Mouse (Mus musculus) myocyte (in vitro differentiated cells): ENCODE data around the gene 5031439G07Rik. TPM values are rescaled to one million over a fixed set of nuclear protein-coding genes. Genes with fewer than 3 reads are reported as not detected.
A peak's percentile ranks its signal among the peaks of the same experiment; 100 is the strongest.

Source experiments
- H3K27me3 ChIP-seq: one replicate; pipeline ENCODE4 v1.6.1; 2011; ENCODE audit not compliant: control insufficient read depth, insufficient read depth, insufficient read length
- H3K36me3 ChIP-seq: one replicate; pipeline ENCODE4 v1.6.1; 2011; ENCODE audit not compliant: control insufficient read depth, insufficient read depth
- H3K4me2 ChIP-seq: one replicate; pipeline ENCODE4 v1.6.1; 2011; ENCODE audit warnings: low read depth, control low read depth
- H3K4me3 ChIP-seq: one replicate; pipeline ENCODE4 v1.5.1; 2011; ENCODE audit warnings: mild to moderate bottlenecking, control low read depth, moderate library complexity
- H3K79me2 ChIP-seq: one replicate; pipeline ENCODE4 v1.6.1; 2011; ENCODE audit not compliant: control insufficient read depth, insufficient read depth
- H3ac ChIP-seq: one replicate; pipeline ENCODE4 v1.6.1; 2011; ENCODE audit not compliant: control insufficient read depth, insufficient read length
- CEBPB ChIP-seq: IDR thresholded peaks from 2 replicates; pipeline ENCODE4 v1.6.1; 2011; ENCODE audit warnings: mild to moderate bottlenecking, moderate library complexity; ENCODE audit not compliant: poor library complexity, insufficient read depth, severe bottlenecking
- E2F4 ChIP-seq: IDR thresholded peaks from one replicate; pipeline ENCODE4 v1.6.1; 2011; ENCODE audit warnings: mild to moderate bottlenecking, control low read depth, moderate library complexity; ENCODE audit not compliant: insufficient read depth
- MAX ChIP-seq: IDR thresholded peaks from one replicate; pipeline ENCODE4 v1.6.1; 2011; ENCODE audit warnings: low read depth, mild to moderate bottlenecking, control low read depth
- MYOD1 ChIP-seq, 3 experiments: IDR thresholded peaks; one replicate each; pipeline ENCODE4 v1.6.1; 2011; ENCODE audit warnings: control low read depth in 2 of 3, low read depth in 2 of 3, mild to moderate bottlenecking in 2 of 3, moderate library complexity in 1 of 3; ENCODE audit not compliant: insufficient read length in 2 of 3, control insufficient read depth in 1 of 3
- MYOG ChIP-seq, 3 experiments: IDR thresholded peaks; one replicate each; pipeline ENCODE4 v1.6.1; 2011; ENCODE audit warnings: control low read depth in 2 of 3, low read depth in 2 of 3, mild to moderate bottlenecking in 2 of 3; ENCODE audit not compliant: insufficient read length in 2 of 3, control insufficient read depth in 1 of 3, insufficient read depth in 1 of 3
- POLR2A ChIP-seq: IDR thresholded peaks from one replicate; pipeline ENCODE4 v1.6.1; 2011; ENCODE audit warnings: low read depth, mild to moderate bottlenecking, control low read depth, moderate library complexity; ENCODE audit not compliant: insufficient read length
- POLR2AphosphoS2 ChIP-seq: IDR thresholded peaks from one replicate; pipeline ENCODE4 v1.6.1; 2011; ENCODE audit warnings: low read depth, control low read depth; ENCODE audit not compliant: insufficient read length
- REST ChIP-seq: IDR thresholded peaks from one replicate; pipeline ENCODE4 v1.6.1; 2011; ENCODE audit warnings: mild to moderate bottlenecking, control low read depth, moderate library complexity; ENCODE audit not compliant: insufficient read depth, insufficient read length
- SRF ChIP-seq: IDR thresholded peaks from one replicate; pipeline ENCODE4 v1.6.1; 2011; ENCODE audit warnings: low read depth; ENCODE audit not compliant: control insufficient read depth, insufficient read length
- TCF12 ChIP-seq: IDR thresholded peaks from one replicate; pipeline ENCODE4 v1.6.1; 2011; ENCODE audit warnings: mild to moderate bottlenecking, control low read depth; ENCODE audit not compliant: poor library complexity, insufficient read depth, severe bottlenecking
- TCF3 ChIP-seq: IDR thresholded peaks from one replicate; pipeline ENCODE4 v1.6.1; 2011; ENCODE audit warnings: low read depth, control low read depth; ENCODE audit not compliant: insufficient read length
- USF1 ChIP-seq: IDR thresholded peaks from one replicate; pipeline ENCODE4 v1.6.1; 2011; ENCODE audit warnings: low read depth, mild to moderate bottlenecking, control low read depth, moderate library complexity
- polyA plus RNA-seq: library from polyadenylated mRNA; unstranded; fragments of >200 nt; fragmentation: generic; extraction: Trizol; gene quantifications from one replicate; pipeline ENCODE4 v1.2.1, GENCODE M21; 2012; ENCODE audit warnings: missing spikeins

Gene 5031439G07Rik
- polyA plus RNA-seq, 1 experiment, result 44.0 TPM

DNA sequence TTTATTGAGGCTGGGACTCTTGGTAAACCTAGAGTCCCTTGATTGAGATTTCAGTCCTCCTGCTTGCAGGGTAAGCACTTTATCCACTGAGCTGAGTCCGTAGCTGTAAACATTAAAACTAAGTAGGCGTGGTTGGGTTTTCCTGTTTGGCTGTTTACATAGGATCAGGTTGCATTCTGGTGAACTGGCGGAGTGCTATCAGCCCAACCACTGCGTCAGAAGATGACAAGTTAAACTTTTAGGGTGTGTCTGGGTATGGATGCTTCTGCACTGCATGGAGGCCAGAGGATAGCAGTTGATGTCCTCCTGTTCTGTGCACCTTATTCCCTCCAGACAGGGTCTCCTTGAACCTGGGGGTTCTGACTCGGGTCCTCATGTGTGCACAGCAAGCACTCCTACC lies 56.0 kb downstream of the 5031439G07Rik start:
- TF ChIP-seq REST, result no peak
- TF ChIP-seq E2F4, result no peak
- no peak for TF ChIP-seq MYOD1 (IDR thresholded peaks at IDR 0.05; ENCODE audit: control insufficient read depth in 1 of 3, insufficient read length in 2 of 3, low read depth in 2 of 3)
- TF ChIP-seq TCF12, result no peak
- no peak for TF ChIP-seq POLR2A
- TF ChIP-seq MAX, result no peak
- TF ChIP-seq POLR2AphosphoS2, result no peak
- H3K27me3 ChIP-seq, result no peaks in the 10 kb centered on the region
- peaks cover 64% of the 10 kb centered on the region for H3K79me2 ChIP-seq
- no peak overlapping the region for H3K4me2 ChIP-seq
- H3K4me3 ChIP-seq, result no peak overlapping the region
- peaks cover 94% of the 10 kb centered on the region for H3K36me3 ChIP-seq
- H3ac ChIP-seq, result no peak overlapping the region

DNA sequence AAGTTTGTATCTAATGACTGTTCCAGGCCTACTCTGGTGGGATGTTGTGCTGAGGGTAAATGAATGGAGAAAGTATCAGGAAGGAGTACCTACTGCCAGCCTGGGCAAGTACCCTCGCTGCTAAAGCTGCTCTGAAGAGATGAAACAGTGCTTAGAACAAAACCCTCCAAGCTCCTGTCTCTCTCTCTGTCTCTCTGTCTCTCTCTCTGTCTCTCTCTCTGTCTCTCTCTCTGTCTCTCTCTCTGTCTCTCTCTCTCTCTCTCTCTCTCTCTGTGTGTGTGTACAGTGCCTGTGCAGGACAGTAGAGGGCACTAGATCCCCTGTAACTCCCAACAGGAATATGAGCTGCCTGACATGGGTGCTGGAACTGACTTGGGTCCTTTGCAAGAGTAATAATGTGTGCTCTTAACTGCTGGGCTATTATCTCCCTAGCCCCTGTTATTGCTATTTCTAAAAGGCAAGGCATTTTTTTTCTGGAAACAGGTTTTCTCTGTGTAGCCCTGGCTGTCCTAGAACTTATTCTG lies 62.8 kb downstream of the 5031439G07Rik start:
- peaks cover 64% of the 10 kb centered on the region for H3K79me2 ChIP-seq
- no peaks in the 10 kb centered on the region for H3K27me3 ChIP-seq
- H3K4me2 ChIP-seq, result peak overlapping the region; percentile 88
- TF ChIP-seq TCF12 (no peak), USF1 (no peak), TCF3 (no peak), POLR2A (no peak), CEBPB (no peak), SRF (no peak), POLR2AphosphoS2 (no peak), REST (no peak), MAX (no peak), MYOD1 (IDR thresholded peaks at IDR 0.05; ENCODE audit: control insufficient read depth in 1 of 3, insufficient read length in 2 of 3, low read depth in 2 of 3) (no peak), MYOG (IDR thresholded peaks at IDR 0.05; ENCODE audit: control insufficient read depth in 1 of 3, insufficient read depth in 1 of 3, insufficient read length in 2 of 3, low read depth in 2 of 3) (no peak)
- peak overlapping the region; percentile 75 for H3K4me3 ChIP-seq
- H3K36me3 ChIP-seq, result peaks cover 35% of the 10 kb centered on the region
- H3ac ChIP-seq, result no peak overlapping the region

DNA sequence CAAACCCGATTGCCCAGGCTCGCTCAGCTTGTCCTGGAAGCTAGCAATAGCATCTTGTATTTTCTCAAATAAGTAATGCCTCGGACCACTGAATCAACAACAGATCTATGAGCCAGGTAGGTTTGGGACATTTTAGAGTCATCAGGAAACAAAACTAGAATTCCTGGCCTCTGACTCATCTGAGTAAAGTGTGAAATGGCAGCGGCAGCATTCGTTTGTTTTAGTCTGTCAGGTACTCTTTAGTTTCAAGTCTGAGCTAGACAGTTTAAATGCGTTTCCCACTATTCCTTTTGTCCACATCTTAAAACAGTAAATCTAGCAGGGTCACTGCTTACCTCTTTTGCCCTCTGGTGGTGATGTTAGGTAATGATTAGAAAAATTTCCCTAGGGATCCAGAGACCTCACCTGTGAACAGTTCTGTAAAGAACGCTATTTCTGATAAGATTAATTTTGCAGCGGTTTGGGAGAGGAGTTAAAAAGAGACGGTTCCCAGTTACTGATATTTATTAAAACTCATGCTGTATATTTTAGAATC lies 63.5 kb downstream of the 5031439G07Rik start:
- no peak overlapping the region for H3ac ChIP-seq
- peaks cover 58% of the 10 kb centered on the region for H3K79me2 ChIP-seq
- peaks cover 28% of the 10 kb centered on the region for H3K36me3 ChIP-seq
- H3K27me3 ChIP-seq, result no peaks in the 10 kb centered on the region
- TF ChIP-seq MYOG (IDR thresholded peaks at IDR 0.05; ENCODE audit: control insufficient read depth in 1 of 3, insufficient read depth in 1 of 3, insufficient read length in 2 of 3, low read depth in 2 of 3) (no peak), TCF12 (no peak), E2F4 (no peak), REST (no peak), CEBPB (no peak), POLR2A (no peak), USF1 (no peak), MYOD1 (IDR thresholded peaks at IDR 0.05; ENCODE audit: control insufficient read depth in 1 of 3, insufficient read length in 2 of 3, low read depth in 2 of 3) (no peak), MAX (no peak), TCF3 (no peak), POLR2AphosphoS2 (no peak), SRF (no peak)
- H3K4me2 ChIP-seq, result peak overlapping the region; percentile 88
- peak overlapping the region; percentile 75 for H3K4me3 ChIP-seq

DNA sequence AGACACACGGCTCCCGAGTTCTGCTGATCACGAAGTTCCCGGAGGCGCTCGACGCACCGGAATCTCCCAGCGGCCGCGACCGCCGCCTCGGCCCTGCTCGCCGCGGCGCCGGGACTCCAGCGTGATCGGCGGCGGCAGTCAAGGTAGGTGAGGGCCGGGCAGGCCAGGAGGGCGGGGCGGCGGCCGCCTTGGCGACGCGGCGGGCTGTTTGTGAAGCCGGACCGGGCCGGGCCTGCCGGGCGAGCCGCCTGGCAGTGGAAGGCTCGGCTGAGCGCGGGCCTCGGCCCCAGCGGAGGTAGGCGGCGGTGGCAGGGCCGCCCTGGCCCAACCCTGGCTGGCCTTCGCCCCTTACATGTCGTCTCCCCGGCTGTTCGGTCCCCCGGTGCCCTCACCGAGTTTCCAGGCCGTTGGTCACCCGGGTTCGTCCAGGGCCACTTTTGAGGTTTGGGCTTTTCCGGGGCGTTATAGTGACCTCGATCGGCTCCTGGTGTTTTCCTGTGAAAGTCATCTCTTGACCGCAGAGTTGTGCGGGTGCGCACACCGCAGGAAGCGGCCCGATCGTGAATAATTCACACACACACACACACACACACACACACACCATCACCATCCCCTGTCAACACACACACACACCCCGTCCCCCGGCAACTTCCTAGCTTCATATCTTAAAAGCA lies 64.7 kb downstream of the 5031439G07Rik start:
- Histone ChIP-seq H3K36me3 (peaks cover 16% of the 10 kb centered on the region), H3K4me3 (peak overlapping the region; percentile 75), H3ac (peak overlapping the region; percentile 83), H3K4me2 (peak overlapping the region; percentile 88), H3K79me2 (peaks cover 50% of the 10 kb centered on the region), H3K27me3 (no peaks in the 10 kb centered on the region)
- TF ChIP-seq E2F4 (no peak), POLR2AphosphoS2 (peak; percentile 9), MYOD1 (IDR thresholded peaks at IDR 0.05; ENCODE audit: control insufficient read depth in 1 of 3, insufficient read length in 2 of 3, low read depth in 2 of 3) (peak in 1 of 3 experiments; percentile 10)
